Mouse (Mus musculus) intestine, postnatal 0 days (tissue): ENCODE measurements at regions not wholly inside any gene's neighbourhood (a gene's known extent, or its start where the extent isn't known, plus 50 kb on each side); places are given as distances from the start of the nearest gene placed in this dataset.

Source experiments
- ATAC-seq: fragments of 200-750 bp; cut with Nextera tagmentation; 2 replicates; pipeline ENCODE4 v1.8.0; 2017; ENCODE audit warnings: mild to moderate bottlenecking, moderate TSS enrichment, moderate library complexity
- H3K27ac ChIP-seq: fragments of 300-500 bp; sonication (generic); 2 replicates; pipeline ENCODE4 v1.5.1; 2014; ENCODE audit warnings: mild to moderate bottlenecking, low read depth, low read length, moderate library complexity
- H3K27me3 ChIP-seq: fragments of 300-500 bp; sonication (generic); replicated peaks from 2 replicates; pipeline ENCODE4 v1.6.1; 2014; ENCODE audit warnings: low read length, mixed read lengths; ENCODE audit not compliant: control insufficient read depth, insufficient read depth
- H3K36me3 ChIP-seq: fragments of 300-500 bp; sonication (generic); 2 replicates; pipeline ENCODE4 v1.6.1; 2014; ENCODE audit warnings: mild to moderate bottlenecking, moderate library complexity; ENCODE audit not compliant: control insufficient read depth, insufficient read depth
- H3K4me1 ChIP-seq: fragments of 300-500 bp; sonication (generic); replicated peaks from 2 replicates; pipeline ENCODE4 v1.6.1; 2014; ENCODE audit warnings: antibody characterized with exemption, low read length, mixed read lengths; ENCODE audit not compliant: control insufficient read depth, insufficient read depth
- H3K4me2 ChIP-seq: fragments of 300-500 bp; sonication (generic); replicated peaks from 2 replicates; pipeline ENCODE4 v1.6.1; 2014; ENCODE audit warnings: low read depth, mild to moderate bottlenecking, moderate library complexity
- H3K4me3 ChIP-seq: fragments of 300-500 bp; sonication (generic); 2 replicates; pipeline ENCODE4 v1.5.1; 2014; ENCODE audit warnings: low read depth, low read length
- H3K9ac ChIP-seq: fragments of 300-500 bp; sonication (generic); 2 replicates; pipeline ENCODE4 v1.6.1; 2014; ENCODE audit warnings: mild to moderate bottlenecking, low read depth, low read length
- H3K9me3 ChIP-seq: fragments of 300-500 bp; sonication (generic); 2 replicates; pipeline ENCODE4 v1.6.1; 2016; ENCODE audit warnings: mixed run types; ENCODE audit not compliant: control insufficient read depth
- CTCF ChIP-seq: sonication (generic); IDR thresholded peaks from 2 replicates; pipeline ENCODE4 v1.5.1; 2016; ENCODE audit warnings: low read depth, mild to moderate bottlenecking, control low read depth, antibody characterized with exemption, moderate library complexity
- WGBS: fragments of 180-500 bp; shearing (Covaris S2); extraction: QIAGEN DNeasy Blood & Tissue Kit; methylation state at CpG from one replicate; pipeline ENCODE4 v1.1.7; 2014; 5-methylcytosine and 5-hydroxymethylcytosine counted together

DNA sequence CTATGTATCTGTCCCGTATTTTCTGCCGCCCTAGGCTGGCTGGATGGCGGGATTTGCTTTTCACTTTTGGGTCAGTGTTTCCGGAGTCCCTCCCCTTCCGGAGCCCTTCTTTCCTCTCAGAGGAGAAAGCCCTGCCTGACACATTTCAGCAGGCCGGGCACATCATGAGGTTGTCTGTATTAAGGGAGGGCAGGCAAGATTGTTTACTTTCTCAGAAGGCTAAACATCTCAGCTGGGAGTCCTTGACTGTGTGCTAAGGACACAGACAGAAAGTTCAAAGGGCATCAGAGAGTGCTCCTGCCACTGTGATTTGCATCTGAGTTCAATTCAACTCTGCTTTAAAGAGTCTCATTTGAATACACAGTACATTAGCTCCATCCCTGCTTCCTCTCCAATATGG is 218.8 kb upstream of the Pard3b start:
- no peak for TF ChIP-seq CTCF

DNA sequence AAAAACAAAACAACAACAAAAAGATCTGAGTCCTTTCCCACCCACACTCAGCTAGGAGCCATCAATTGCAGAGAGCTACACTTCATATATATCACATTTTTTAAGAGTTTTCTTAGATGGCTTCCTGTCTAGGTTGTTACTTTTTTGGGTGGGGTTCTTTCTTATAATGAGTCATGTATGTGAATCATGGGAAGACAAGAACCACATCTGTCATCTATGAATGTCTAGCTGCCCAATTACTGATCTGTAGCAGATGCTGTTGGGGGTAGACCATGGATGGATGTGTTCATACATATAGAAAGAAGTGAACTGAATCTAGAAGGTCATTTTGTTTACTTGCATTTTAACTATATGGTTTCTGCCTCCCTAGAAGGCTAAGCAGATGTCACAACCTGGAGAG is 215.4 kb upstream of the Pard3b start:
- no peaks in the 10 kb centered on the region for H3K4me1 ChIP-seq
- no peak for TF ChIP-seq CTCF
- no peak for ATAC-seq

More for the DNA sequence above, 218.8 kb upstream of the Pard3b start:
- H3K27me3 ChIP-seq: no peaks in the 10 kb centered on the region
- 41% methylated on average over 6 of the region's 6 CpGs for WGBS
- no peak for ATAC-seq
- H3K9ac ChIP-seq: no peak overlapping the region
- H3K4me3 ChIP-seq: no peak overlapping the region
- no peaks in the 10 kb centered on the region for H3K36me3 ChIP-seq
- H3K4me2 ChIP-seq: no peak overlapping the region
- no peaks in the 10 kb centered on the region for H3K9me3 ChIP-seq
- no peaks in the 10 kb centered on the region for H3K4me1 ChIP-seq
- H3K27ac ChIP-seq: no peak overlapping the region

DNA sequence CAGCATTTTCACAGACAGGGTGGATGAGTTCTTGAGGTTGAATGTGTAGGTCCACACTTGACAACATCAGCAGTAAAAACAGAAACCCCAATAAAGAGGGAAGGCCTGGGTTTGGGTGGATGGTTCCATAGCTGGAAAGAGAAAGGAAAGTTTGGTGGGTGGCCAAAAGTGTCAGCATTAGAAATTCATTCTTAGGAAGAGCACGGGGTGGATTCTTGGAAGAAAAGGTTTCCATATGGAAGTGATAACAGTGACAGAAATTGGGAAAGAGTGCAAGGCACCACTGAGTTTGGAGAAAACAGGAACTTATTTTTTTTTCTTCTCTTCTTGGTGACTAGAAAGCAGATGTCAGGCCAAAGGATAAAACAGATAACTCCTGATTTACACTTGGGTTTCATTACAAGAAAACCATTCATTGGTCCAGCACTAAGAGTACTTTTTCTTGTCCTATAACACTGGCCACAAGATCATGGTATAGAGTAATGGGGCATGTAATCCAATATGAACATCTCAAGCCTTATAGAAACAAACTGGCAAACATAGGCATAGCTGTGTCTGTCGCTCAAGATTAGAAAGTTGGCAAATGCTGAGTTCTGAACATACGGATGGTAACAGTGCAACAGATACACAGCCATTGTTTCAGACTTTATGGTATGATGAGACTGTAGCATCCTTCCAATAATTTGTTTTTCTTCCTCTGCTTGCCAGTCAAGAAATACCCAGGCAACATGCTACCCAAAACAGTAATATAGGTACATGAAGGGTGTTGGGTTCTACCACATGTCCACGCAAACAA is 209.7 kb upstream of the Pard3b start:
- Histone ChIP-seq H3K36me3 (no peaks in the 10 kb centered on the region), H3K4me2 (no peak overlapping the region), H3K27me3 (no peaks in the 10 kb centered on the region), H3K9ac (no peak overlapping the region), H3K27ac (no peak overlapping the region), H3K9me3 (no peaks in the 10 kb centered on the region), H3K4me1 (no peaks in the 10 kb centered on the region), H3K4me3 (no peak overlapping the region)
- 82% methylated on average over 4 of the region's 4 CpGs for WGBS
- no peak for TF ChIP-seq CTCF
- no peak for ATAC-seq

More for the DNA sequence above, 215.4 kb upstream of the Pard3b start:
- Histone ChIP-seq H3K36me3 (no peaks in the 10 kb centered on the region), H3K9ac (no peak overlapping the region), H3K27me3 (no peaks in the 10 kb centered on the region), H3K27ac (no peak overlapping the region), H3K4me2 (no peak overlapping the region), H3K4me3 (no peak overlapping the region), H3K9me3 (no peaks in the 10 kb centered on the region)

DNA sequence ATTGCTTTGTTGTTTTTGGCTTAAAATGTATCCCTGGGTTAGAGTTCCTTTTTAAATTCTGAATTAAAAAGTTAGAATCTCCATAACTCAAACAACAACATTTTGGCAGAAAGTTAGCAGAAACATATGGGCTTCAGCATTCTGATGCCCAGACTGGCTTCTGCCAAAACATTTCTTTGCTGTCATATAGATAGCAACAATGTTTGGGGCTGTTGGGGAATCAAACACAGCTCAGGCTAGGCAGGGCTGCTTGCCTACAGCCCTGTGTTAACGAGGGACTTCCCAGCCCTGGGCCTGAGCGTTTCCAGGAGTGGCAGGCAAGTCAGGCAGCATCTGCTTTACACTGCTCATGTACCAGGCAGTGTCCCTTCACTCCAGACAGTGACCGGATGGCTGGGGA is 201.0 kb upstream of the Pard3b start:
- Histone ChIP-seq H3K4me3 (no peak overlapping the region), H3K27me3 (no peaks in the 10 kb centered on the region), H3K27ac (no peak overlapping the region), H3K36me3 (no peaks in the 10 kb centered on the region), H3K4me1 (no peaks in the 10 kb centered on the region), H3K4me2 (no peak overlapping the region), H3K9ac (no peak overlapping the region), H3K9me3 (no peaks in the 10 kb centered on the region)
- ATAC-seq: no peak
- no peak for TF ChIP-seq CTCF
- 61% methylated on average over 3 of the region's 3 CpGs for WGBS

DNA sequence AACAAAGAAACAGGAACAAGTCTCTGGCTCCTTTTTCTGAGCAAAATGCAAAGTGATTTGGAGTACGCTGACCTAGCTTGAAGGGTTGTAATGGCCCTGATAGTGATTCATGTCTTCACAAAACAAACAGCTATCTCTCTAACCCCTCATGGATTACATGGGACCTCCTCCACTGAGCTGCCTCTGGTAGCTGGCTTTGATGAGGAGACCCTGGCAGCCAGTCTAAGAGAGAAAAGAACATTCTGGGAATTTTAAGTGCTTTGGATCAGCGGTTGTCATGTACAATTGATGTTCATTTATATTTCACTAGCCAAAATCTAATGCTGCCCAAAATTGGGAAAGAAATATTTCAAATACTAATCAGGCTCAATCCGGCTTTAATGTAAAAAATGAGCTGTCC is 177.2 kb upstream of the Pard3b start:
- Histone ChIP-seq H3K9me3 (no peaks in the 10 kb centered on the region), H3K4me3 (no peak overlapping the region), H3K4me2 (no peak overlapping the region), H3K27ac (no peak overlapping the region), H3K36me3 (no peaks in the 10 kb centered on the region), H3K9ac (no peak overlapping the region), H3K27me3 (no peaks in the 10 kb centered on the region), H3K4me1 (no peaks in the 10 kb centered on the region)
- no peak for TF ChIP-seq CTCF
- WGBS: 63% methylated on average over 3 of the region's 3 CpGs
- ATAC-seq: no peak

DNA sequence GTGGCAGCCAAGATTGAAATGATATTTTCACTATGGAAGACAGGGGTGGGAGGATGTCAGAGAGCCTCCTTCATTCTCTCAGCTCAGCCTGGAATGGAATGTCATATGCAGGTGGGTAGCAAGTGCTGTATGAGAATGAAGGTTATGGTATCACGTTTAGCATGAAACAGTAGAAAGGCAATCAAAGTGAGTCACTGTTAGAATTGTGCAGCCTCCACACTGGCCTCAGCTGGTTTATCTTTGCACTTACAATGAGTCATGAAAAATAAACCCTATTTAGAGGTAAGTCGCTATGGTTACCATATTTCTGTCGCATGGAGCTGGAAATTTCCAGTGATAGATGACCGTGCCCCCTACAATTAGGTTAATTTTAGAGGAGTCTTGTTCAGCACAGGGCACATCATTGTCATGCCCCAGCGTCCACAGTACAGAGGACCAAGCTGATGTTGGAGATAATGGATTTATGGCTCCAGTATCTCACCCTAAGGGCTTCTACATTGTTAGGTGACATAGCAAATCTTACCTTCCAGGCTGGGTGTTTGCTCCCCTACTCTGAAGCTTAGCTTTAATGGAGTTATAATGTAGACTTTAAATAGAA is 167.9 kb upstream of the Pard3b start:
- WGBS: 33% methylated on average over 5 of the region's 5 CpGs
- Histone ChIP-seq H3K36me3 (no peaks in the 10 kb centered on the region), H3K4me3 (no peak overlapping the region), H3K9ac (no peak overlapping the region), H3K4me1 (no peaks in the 10 kb centered on the region), H3K4me2 (no peak overlapping the region), H3K27me3 (no peaks in the 10 kb centered on the region), H3K27ac (no peak overlapping the region), H3K9me3 (no peaks in the 10 kb centered on the region)
- peak; percentile 53; the same call in 1 of the 2 replicates for ATAC-seq
- TF ChIP-seq CTCF: 0 out of 2 replicates have a peak, but pooled peaks have one; percentile 2
